Mouse (Mus musculus) ES-Bruce4 (cell line): ENCODE measurements around the gene Rnf157. TPM values are rescaled to one million over a fixed set of nuclear protein-coding genes. Genes with fewer than 3 reads are reported as not detected.

Experiments
- H3K27ac ChIP-seq: 2 replicates; pipeline ENCODE4 v1.5.1; 2012; ENCODE audit warnings: low read length, inconsistent platforms; ENCODE audit not compliant: insufficient read depth
- H3K27me3 ChIP-seq: 2 replicates; pipeline ENCODE4 v1.6.1; 2012; ENCODE audit warnings: mild to moderate bottlenecking, low read length, inconsistent platforms; ENCODE audit not compliant: control insufficient read depth, poor library complexity, insufficient read depth, severe bottlenecking
- H3K36me3 ChIP-seq: 2 replicates; pipeline ENCODE4 v1.6.1; 2012; ENCODE audit warnings: inconsistent platforms, mild to moderate bottlenecking, low read length, moderate library complexity; ENCODE audit not compliant: control insufficient read depth, poor library complexity, insufficient read depth, severe bottlenecking
- H3K4me1 ChIP-seq: one replicate; pipeline ENCODE4 v1.8.1; 2011; ENCODE audit warnings: low read length; ENCODE audit not compliant: control insufficient read depth, insufficient read depth
- H3K4me3 ChIP-seq: 2 replicates; pipeline ENCODE4 v1.5.1; 2011; ENCODE audit warnings: low read depth, mild to moderate bottlenecking, low read length
- H3K9ac ChIP-seq: 2 replicates; pipeline ENCODE4 v1.6.1; 2012; ENCODE audit warnings: low read depth, mild to moderate bottlenecking, inconsistent platforms; ENCODE audit not compliant: poor library complexity, severe bottlenecking
- H3K9me3 ChIP-seq: replicated peaks from 2 replicates; pipeline ENCODE4 v1.6.1; 2012; ENCODE audit warnings: mild to moderate bottlenecking, low read length, inconsistent platforms; ENCODE audit not compliant: control insufficient read depth, poor library complexity, insufficient read depth, severe bottlenecking
- CTCF ChIP-seq: IDR thresholded peaks from one replicate; pipeline ENCODE4 v1.8.1; 2011; ENCODE audit warnings: low read depth, low read length
- EP300 ChIP-seq: IDR thresholded peaks from 2 replicates; pipeline ENCODE4 v1.6.1; 2011; ENCODE audit warnings: low read depth, low read length; ENCODE audit not compliant: insufficient read depth
- POLR2A ChIP-seq: IDR thresholded peaks from one replicate; pipeline ENCODE4 v1.8.1; 2011; ENCODE audit warnings: low read length; ENCODE audit not compliant: insufficient read depth
- polyA plus RNA-seq: library from polyadenylated mRNA; stranded (reverse); fragments of >200 nt; gene quantifications from 2 replicates; pipeline ENCODE4 v1.2.4, GENCODE M21; 2011; ENCODE audit warnings: low read depth; ENCODE audit not compliant: missing spikeins, insufficient read depth, insufficient read length

Gene Rnf157
- polyA plus RNA-seq, 1 experiment, result 23.1 TPM

- Histone ChIP-seq H3K9me3 (no peaks in the 10 kb centered on the region), H3K27me3 (no peaks in the 10 kb centered on the region), H3K27ac (peak overlapping the region; percentile 17; the same call in 1 of the 2 replicates), H3K36me3 (no peaks in the 10 kb centered on the region), H3K4me3 (peak overlapping the region; percentile 80), H3K4me1 (no peaks in the 10 kb centered on the region), H3K9ac (peak overlapping the region; percentile 61)
- TF ChIP-seq CTCF (no peak), EP300 (0 out of 2 replicates have a peak, but pooled peaks have one; percentile 18)
Measured at GRCm38 (mm10) chr11:116306126-116306982, 106.5 kb downstream of the Rnf157 start.

- Histone ChIP-seq H3K4me3 (no peak overlapping the region), H3K27me3 (no peaks in the 10 kb centered on the region), H3K9ac (no peak overlapping the region), H3K9me3 (no peaks in the 10 kb centered on the region), H3K36me3 (no peaks in the 10 kb centered on the region), H3K27ac (no peak overlapping the region), H3K4me1 (no peaks in the 10 kb centered on the region)
- TF ChIP-seq POLR2A (no peak), CTCF (no peak), EP300 (no peak)
Measured at GRCm38 (mm10) chr11:116305423-116305822, 107.4 kb downstream of the Rnf157 start.

DNA sequence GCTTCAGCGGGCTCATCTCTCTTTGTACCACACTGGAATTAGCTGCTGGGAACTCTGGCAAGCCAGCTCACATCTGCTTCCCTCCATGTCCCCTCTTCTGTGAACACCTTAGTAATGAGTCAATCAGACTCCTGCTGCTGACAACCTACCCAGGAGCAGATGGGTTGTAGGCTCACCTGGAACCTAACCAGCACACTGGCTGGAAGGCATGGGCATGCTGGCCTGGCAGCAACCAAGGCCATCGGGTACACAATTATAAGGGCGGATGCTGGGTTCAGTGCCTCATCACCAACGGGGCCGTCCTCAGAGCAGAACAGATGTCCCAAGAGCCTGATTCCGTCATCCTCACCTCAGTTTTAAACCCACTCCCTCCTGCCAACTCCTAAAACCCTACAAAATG, 114.2 kb downstream of the Rnf157 start:
- H3K27me3 ChIP-seq, result no peaks in the 10 kb centered on the region
- H3K9me3 ChIP-seq, result no peaks in the 10 kb centered on the region
- TF ChIP-seq CTCF (no peak), EP300 (no peak), POLR2A (no peak)
- H3K27ac ChIP-seq, result no peak overlapping the region
- no peaks in the 10 kb centered on the region for H3K36me3 ChIP-seq
- H3K4me3 ChIP-seq, result no peak overlapping the region
- H3K4me1 ChIP-seq, result peaks cover 3% of the 10 kb centered on the region
- H3K9ac ChIP-seq, result no peak overlapping the region

GRCm38 (mm10) chr11:116298221-116298620, 114.6 kb downstream of the Rnf157 start:
- peaks cover 3% of the 10 kb centered on the region for H3K4me1 ChIP-seq
- H3K36me3 ChIP-seq, result no peaks in the 10 kb centered on the region
- TF ChIP-seq CTCF, result no peak
- no peak for TF ChIP-seq POLR2A
- TF ChIP-seq EP300, result no peak
- no peak overlapping the region for H3K9ac ChIP-seq
- H3K27me3 ChIP-seq, result no peaks in the 10 kb centered on the region
- H3K27ac ChIP-seq, result no peak overlapping the region
- H3K9me3 ChIP-seq, result no peaks in the 10 kb centered on the region
- H3K4me3 ChIP-seq, result no peak overlapping the region

GRCm38 (mm10) chr11:116297017-116297416, 115.8 kb downstream of the Rnf157 start:
- Histone ChIP-seq H3K9me3 (no peaks in the 10 kb centered on the region), H3K4me3 (no peak overlapping the region), H3K9ac (no peak overlapping the region), H3K36me3 (no peaks in the 10 kb centered on the region), H3K4me1 (peaks cover 3% of the 10 kb centered on the region), H3K27ac (no peak overlapping the region), H3K27me3 (no peaks in the 10 kb centered on the region)
- TF ChIP-seq POLR2A (no peak), CTCF (no peak), EP300 (no peak)

- peaks cover 3% of the 10 kb centered on the region for H3K4me1 ChIP-seq
- H3K27ac ChIP-seq, result no peak overlapping the region
- no peaks in the 10 kb centered on the region for H3K27me3 ChIP-seq
- H3K36me3 ChIP-seq, result no peaks in the 10 kb centered on the region
- no peak overlapping the region for H3K9ac ChIP-seq
- TF ChIP-seq CTCF (no peak), POLR2A (no peak), EP300 (no peak)
- no peak overlapping the region for H3K4me3 ChIP-seq
- H3K9me3 ChIP-seq, result no peaks in the 10 kb centered on the region
Measured at GRCm38 (mm10) chr11:116296191-116296734, 116.6 kb downstream of the Rnf157 start.
